Mouse (Mus musculus): ENCODE data around the gene Skida1.

Gene Skida1

GRCm38 (mm10) chr2:18038895-18039371 is 9.9 kb downstream of the Skida1 start:
- no peak for DNase-seq (ENCODE audit: low read depth, low spot score)

GRCm38 (mm10) chr2:18038141-18038752 is 10.6 kb downstream of the Skida1 start:
- no peak for DNase-seq (ENCODE audit: low read depth, low spot score)

GRCm38 (mm10) chr2:18037491-18037890 is 11.4 kb downstream of the Skida1 start, which contains the start of gene A930004D18Rik:
Gene A930004D18Rik (minus strand): TSS chr2:18037737.
- DNase-seq (ENCODE audit: low read depth, low spot score): no peak

- DNase-seq (ENCODE audit: low read depth, low spot score): no peak
Observed at GRCm38 (mm10) chr2:18034371-18035250, 14.2 kb downstream of the Skida1 start.

GRCm38 (mm10) chr2:18033166-18034108 is 15.4 kb downstream of the Skida1 start:
- no peak for DNase-seq (ENCODE audit: low read depth, low spot score)

- DNase-seq (ENCODE audit: low read depth, low spot score): no peak
Observed at GRCm38 (mm10) chr2:18032538-18032895, 16.3 kb downstream of the Skida1 start.

- no peak for DNase-seq (ENCODE audit: low read depth, low spot score)
Observed at GRCm38 (mm10) chr2:18031831-18032537, 16.9 kb downstream of the Skida1 start.

GRCm38 (mm10) chr2:18031271-18031821 is 17.5 kb downstream of the Skida1 start:
- DNase-seq (ENCODE audit: low read depth, low spot score): no peak

- no peak for DNase-seq (ENCODE audit: low read depth, low spot score)
Observed at GRCm38 (mm10) chr2:18030581-18030980, 18.3 kb downstream of the Skida1 start.

- DNase-seq (ENCODE audit: low read depth, low spot score): no peak
Observed at GRCm38 (mm10) chr2:18029656-18030055, 19.2 kb downstream of the Skida1 start.

- DNase-seq (ENCODE audit: low read depth, low spot score): no peak
Observed at GRCm38 (mm10) chr2:18028140-18029021, 20.5 kb downstream of the Skida1 start.

- DNase-seq (ENCODE audit: low read depth, low spot score): peak; percentile 74
Observed at GRCm38 (mm10) chr2:18027448-18028139, 21.3 kb downstream of the Skida1 start.

GRCm38 (mm10) chr2:18026116-18026947 is 22.5 kb downstream of the Skida1 start:
- DNase-seq (ENCODE audit: low read depth, low spot score): no peak

- DNase-seq (ENCODE audit: low read depth, low spot score): no peak
Observed at GRCm38 (mm10) chr2:18025781-18026115, 23.1 kb downstream of the Skida1 start.

GRCm38 (mm10) chr2:18025116-18025515 is 23.7 kb downstream of the Skida1 start:
- no peak for DNase-seq (ENCODE audit: low read depth, low spot score)

GRCm38 (mm10) chr2:18022886-18023285 is 26.0 kb downstream of the Skida1 start:
- no peak for DNase-seq (ENCODE audit: low read depth, low spot score)

- DNase-seq (ENCODE audit: low read depth, low spot score): no peak
Observed at GRCm38 (mm10) chr2:18019122-18019521, 29.7 kb downstream of the Skida1 start.

GRCm38 (mm10) chr2:18017321-18017720 is 31.5 kb downstream of the Skida1 start:
- no peak for DNase-seq (ENCODE audit: low read depth, low spot score)
